In genomic region chr8:71561401-71561800, GRCm38 (mm10) we compare ENCODE assay signal across 9 mouse cellular contexts. TPM values are rescaled to one million over a fixed set of nuclear protein-coding genes. Genes with fewer than 3 reads are reported as not detected.
DNase-seq lines count a peak whose midpoint lies in the region; ATAC-seq and TF ChIP-seq lines count a peak whose summit lies in the region.
"Had no signal": no experiment of that assay in that cellular context is flagged by ENCODE, and none has a peak within 500 bp of the region (broad histone marks: within the 10 kb centered on the region; RNA-seq: fewer than 3 reads in every experiment).

No protein-coding gene starts in this region.

- no peak for DNase-seq in frontal cortex, postnatal 10 days (ENCODE audit: low spot score in 2 of 2)
- peak; percentile 51 to 53 for DNase-seq in urinary bladder, postnatal 36 days (ENCODE audit: low spot score in 2 of 2)
- DNase-seq in urinary bladder, postnatal 10 days (ENCODE audit: low spot score) = no peak
- DNase-seq in embryonic facial prominence, embryonic 11.5 days (ENCODE audit: low spot score) = peak; percentile 81
- DNase-seq in induced T-regulatory cell, adult 2 months (ENCODE audit: low read depth) = peak; percentile 93
- peak; percentile 91 for DNase-seq in lung, embryonic 14.5 days
- DNase-seq: liver, embryonic 13.5 days had no signal

- H3K4me2 ChIP-seq in embryonic facial prominence, embryonic 11.5 days (ENCODE audit: low read depth, low read length) = no peak overlapping the region
- no peak overlapping the region for H3K4me2 ChIP-seq in lung, embryonic 14.5 days
- H3K4me2 ChIP-seq: liver, embryonic 13.5 days had no signal

- no peak for TF ChIP-seq POLR2A in small intestine, adult 2 months (IDR thresholded peaks at IDR 0.05; ENCODE audit: low read depth, low read length)

- ATAC-seq in frontal cortex, adult (ENCODE audit: low TSS enrichment) = peak; percentile 72
- no peak for ATAC-seq in embryonic facial prominence, embryonic 11.5 days (replicated peaks; ENCODE audit: insufficient number of reproducible peaks, low FRiP score, low TSS enrichment, low read depth)
- 0 out of 2 replicates have a peak, but pooled peaks have one; percentile 14 for ATAC-seq in lung, embryonic 14.5 days (ENCODE audit: insufficient read depth)

- peaks cover 61% of the 10 kb centered on the region for H3K27me3 ChIP-seq in embryonic facial prominence, embryonic 11.5 days (ENCODE audit: control insufficient read depth, insufficient read depth, low read length)
- H3K27me3 ChIP-seq in lung, embryonic 14.5 days (ENCODE audit: insufficient read depth, low read length) = peaks cover 60% of the 10 kb centered on the region
- peaks cover 18% of the 10 kb centered on the region; the same call in 1 of the 2 replicates for H3K27me3 ChIP-seq in small intestine, adult 2 months (ENCODE audit: control insufficient read depth, insufficient read depth, low read length)

- H3K4me3 ChIP-seq in embryonic facial prominence, embryonic 11.5 days (ENCODE audit: low read depth, low read length) = no peak overlapping the region
- no peak overlapping the region for H3K4me3 ChIP-seq in lung, embryonic 14.5 days (ENCODE audit: low read depth, low read length)
- H3K4me3 ChIP-seq in small intestine, adult 2 months (ENCODE audit: low read depth, low read length) = no peak overlapping the region
- H3K4me3 ChIP-seq: liver, embryonic 13.5 days had no signal

- H3K36me3 ChIP-seq in embryonic facial prominence, embryonic 11.5 days (replicated peaks; ENCODE audit: control insufficient read depth, insufficient read depth, low read depth, low read length) = no peaks in the 10 kb centered on the region
- H3K36me3 ChIP-seq in lung, embryonic 14.5 days (ENCODE audit: insufficient read depth) = no peaks in the 10 kb centered on the region
- H3K36me3 ChIP-seq in small intestine, adult 2 months (ENCODE audit: control insufficient read depth, insufficient read depth, low read length) = no peaks in the 10 kb centered on the region
- H3K36me3 ChIP-seq: liver, embryonic 13.5 days had no signal

- H3K4me1 ChIP-seq in embryonic facial prominence, embryonic 11.5 days (ENCODE audit: control insufficient read depth, insufficient read depth, low read length) = peaks cover 6% of the 10 kb centered on the region; the same call in 1 of the 2 replicates
- peaks cover 3% of the 10 kb centered on the region; the same call in 1 of the 2 replicates for H3K4me1 ChIP-seq in lung, embryonic 14.5 days (ENCODE audit: insufficient read depth)
- H3K4me1 ChIP-seq in small intestine, adult 2 months (ENCODE audit: control insufficient read depth, insufficient read depth, insufficient read length, low read length) = peaks cover 13% of the 10 kb centered on the region

- peaks cover 3% of the 10 kb centered on the region for H3K9me3 ChIP-seq in embryonic facial prominence, embryonic 11.5 days (replicated peaks; ENCODE audit: control insufficient read depth, low read length)
- H3K9me3 ChIP-seq in lung, embryonic 14.5 days (ENCODE audit: low read depth, low read length) = no peaks in the 10 kb centered on the region

- 2% methylated on average over 15 of the region's 15 CpGs for WGBS in embryonic facial prominence, embryonic 11.5 days
- 2% methylated on average over 15 of the region's 15 CpGs for WGBS in lung, embryonic 14.5 days
- WGBS in small intestine, adult 2 months = 3% methylated on average over 15 of the region's 15 CpGs

- no peak overlapping the region for H3K27ac ChIP-seq in embryonic facial prominence, embryonic 11.5 days (replicated peaks; ENCODE audit: low read depth, low read length)
- H3K27ac ChIP-seq in lung, embryonic 14.5 days (ENCODE audit: low read depth) = no peak overlapping the region
- no peak overlapping the region for H3K27ac ChIP-seq in small intestine, adult 2 months (ENCODE audit: insufficient read depth, low read depth, low read length)
- H3K27ac ChIP-seq: liver, embryonic 13.5 days had no signal

- no peak overlapping the region for H3K9ac ChIP-seq in embryonic facial prominence, embryonic 11.5 days (replicated peaks; ENCODE audit: low read length)
- no peak overlapping the region for H3K9ac ChIP-seq in lung, embryonic 14.5 days
- H3K9ac ChIP-seq: liver, embryonic 13.5 days had no signal

- peak; percentile 97 for TF ChIP-seq CTCF in lung, embryonic 14.5 days (IDR thresholded peaks at IDR 0.05; ENCODE audit: low read depth)
- TF ChIP-seq CTCF in small intestine, adult 2 months (IDR thresholded peaks at IDR 0.05; ENCODE audit: extremely low read depth, insufficient read length, insufficient replicate concordance, low read depth, low read length) = peak; percentile 95

RNA-seq across cellular contexts. Expression of gene Tmem221, which starts 2.7 kb away (rescaled TPM):
- 0.13 and 0.31 TPM in 2 replicates for polyA plus RNA-seq in embryonic facial prominence, embryonic 11.5 days (2014; fragmentation: Nextera tagmentation; extraction: Ambion mirVana)
- polyA plus RNA-seq in lung, embryonic 14.5 days (2014; fragmentation: Nextera tagmentation; extraction: Ambion mirVana) = 1.9 and 3.2 TPM in 2 replicates
- polyA plus RNA-seq in small intestine, adult 2 months (2012; rRNA removed) = 0.62 and 3.3 TPM in 2 replicates

RNA-seq across cellular contexts. Expression of gene Nxnl1, which starts 5.0 kb away (rescaled TPM):
- polyA plus RNA-seq in embryonic facial prominence, embryonic 11.5 days (2014; fragmentation: Nextera tagmentation; extraction: Ambion mirVana) = 0.17 TPM in 1 of 2 replicates, not detected in the other
- polyA plus RNA-seq in lung, embryonic 14.5 days (2014; fragmentation: Nextera tagmentation; extraction: Ambion mirVana) = 0.07 TPM in 1 of 2 replicates, not detected in the other
- polyA plus RNA-seq in small intestine, adult 2 months (2012; rRNA removed) = not detected in 2 replicates

RNA-seq across cellular contexts. Expression of gene Slc27a1, which starts 7.3 kb away (rescaled TPM):
- 11.2 and 14.4 TPM in 2 replicates for polyA plus RNA-seq in embryonic facial prominence, embryonic 11.5 days (2014; fragmentation: Nextera tagmentation; extraction: Ambion mirVana)
- 18.5 and 19.9 TPM in 2 replicates for polyA plus RNA-seq in lung, embryonic 14.5 days (2014; fragmentation: Nextera tagmentation; extraction: Ambion mirVana)
- 28.6 and 29.6 TPM in 2 replicates for polyA plus RNA-seq in small intestine, adult 2 months (2012; rRNA removed)

RNA-seq across cellular contexts. Expression of gene Mvb12a, which starts 18.7 kb away (rescaled TPM):
- 53.4 and 62.2 TPM in 2 replicates for polyA plus RNA-seq in embryonic facial prominence, embryonic 11.5 days (2014; fragmentation: Nextera tagmentation; extraction: Ambion mirVana)
- polyA plus RNA-seq in lung, embryonic 14.5 days (2014; fragmentation: Nextera tagmentation; extraction: Ambion mirVana) = 89.3 and 106 TPM in 2 replicates
- polyA plus RNA-seq in small intestine, adult 2 months (2012; rRNA removed) = 180 and 251 TPM in 2 replicates

RNA-seq across cellular contexts. Expression of gene Bst2, which starts 24.1 kb away (rescaled TPM):
- polyA plus RNA-seq in embryonic facial prominence, embryonic 11.5 days (2014; fragmentation: Nextera tagmentation; extraction: Ambion mirVana) = 3.5 and 4.3 TPM in 2 replicates
- 15.0 and 16.6 TPM in 2 replicates for polyA plus RNA-seq in lung, embryonic 14.5 days (2014; fragmentation: Nextera tagmentation; extraction: Ambion mirVana)
- 126 and 242 TPM in 2 replicates for polyA plus RNA-seq in small intestine, adult 2 months (2012; rRNA removed)

Comparison
In these comparisons a context has a peak if more than half of its experiments do, and no peak if none do; other contexts are left out.
1. DNase-seq: peak in urinary bladder, postnatal 36 days (2 of 2), embryonic facial prominence, embryonic 11.5 days (single experiment), induced T-regulatory cell, adult 2 months (single experiment) and lung, embryonic 14.5 days (single experiment); none in frontal cortex, postnatal 10 days (0 of 2) and urinary bladder, postnatal 10 days (single experiment).